Comparison of ENCODE assay signal across 8 mouse cellular contexts in genomic region chr12:70968141-70968790, GRCm38 (mm10). TPM values are rescaled to one million over a fixed set of nuclear protein-coding genes. Genes with fewer than 3 reads are reported as not detected.
A peak's percentile ranks its signal among the peaks of the same experiment; 100 is the strongest.
DNase-seq lines count a peak whose midpoint lies in the region; ATAC-seq and TF ChIP-seq lines count a peak whose summit lies in the region.

No protein-coding gene starts in this region.

- dilution Hi-C loops in CH12.LX (cut with MboI; ENCODE audit: extremely low pct_ligation_motif_present, extremely low pct_unique_long_range_greater_than_20kb, low sequenced_read_pairs), result no loop called here

- peak; percentile 3; the same call in 1 of the 2 replicates for TF ChIP-seq RAD21 in CH12.LX (IDR thresholded peaks at IDR 0.05; ENCODE audit: low read depth, low read length)

- no peaks in the 10 kb centered on the region for H3K79me2 ChIP-seq in CH12.LX (replicated peaks; ENCODE audit: control insufficient read depth, extremely low read depth, insufficient read depth, poor library complexity, severe bottlenecking)

- H3K27ac ChIP-seq in CH12.LX (ENCODE audit: insufficient read depth, low read depth), result peak overlapping the region; percentile 66
- H3K27ac ChIP-seq in forebrain, embryonic 12.5 days, result peak overlapping the region; percentile 92
- H3K27ac ChIP-seq in heart, postnatal 0 days (ENCODE audit: low read depth), result peak overlapping the region; percentile 99
- H3K27ac ChIP-seq in liver, embryonic 16.5 days (ENCODE audit: low read length), result peak overlapping the region; percentile 93
- H3K27ac ChIP-seq in neural tube, embryonic 13.5 days (replicated peaks), result peak overlapping the region; percentile 90
- peak overlapping the region; percentile 73 for H3K27ac ChIP-seq in testis, adult 2 months (ENCODE audit: control insufficient read depth, insufficient read depth, low read depth, low read length)

- ATAC-seq in forebrain, embryonic 12.5 days (ENCODE audit: low FRiP score), result peak; percentile 81
- ATAC-seq in heart, postnatal 0 days (ENCODE audit: insufficient read depth, low read depth), result peak; percentile 86
- ATAC-seq in liver, embryonic 16.5 days (ENCODE audit: low read depth), result peak; percentile 89
- ATAC-seq in neural tube, embryonic 13.5 days (ENCODE audit: low read depth), result peak; percentile 87

- TF ChIP-seq POLR2A in CH12.LX (IDR thresholded peaks at IDR 0.05; ENCODE audit: low read depth, low read length), result peak; percentile 66
- peak; percentile 51; the same call in 1 of the 2 replicates for TF ChIP-seq POLR2A in testis, adult 2 months (IDR thresholded peaks at IDR 0.05; ENCODE audit: control insufficient read depth, low read depth, low read length)

- H3K27me3 ChIP-seq in CH12.LX (replicated peaks), result no peaks in the 10 kb centered on the region
- H3K27me3 ChIP-seq in forebrain, embryonic 12.5 days, result no peaks in the 10 kb centered on the region
- no peaks in the 10 kb centered on the region for H3K27me3 ChIP-seq in heart, postnatal 0 days (ENCODE audit: control insufficient read depth, insufficient read depth, low read length)
- H3K27me3 ChIP-seq in liver, embryonic 16.5 days (ENCODE audit: control insufficient read depth, insufficient read depth, low read depth, low read length), result no peaks in the 10 kb centered on the region
- no peaks in the 10 kb centered on the region for H3K27me3 ChIP-seq in neural tube, embryonic 13.5 days
- H3K27me3 ChIP-seq in testis, adult 2 months (ENCODE audit: control insufficient read depth, insufficient read depth, low read length), result no peaks in the 10 kb centered on the region

- peaks cover 5 to 11% of the 10 kb centered on the region in 2 experiments for H3K36me3 ChIP-seq in CH12.LX (replicated peaks in 1 of 2; ENCODE audit: control insufficient read depth in 1 of 2, insufficient read depth in 1 of 2, low read length in 1 of 2)
- H3K36me3 ChIP-seq in forebrain, embryonic 12.5 days (replicated peaks), result peaks cover 7% of the 10 kb centered on the region
- peaks cover 9% of the 10 kb centered on the region; the same call in 1 of the 2 replicates for H3K36me3 ChIP-seq in heart, postnatal 0 days (replicated peaks; ENCODE audit: control insufficient read depth, insufficient read depth, low read length)
- no peaks in the 10 kb centered on the region; the same call in 1 of the 2 replicates for H3K36me3 ChIP-seq in liver, embryonic 16.5 days (ENCODE audit: control insufficient read depth, insufficient read depth)
- H3K36me3 ChIP-seq in neural tube, embryonic 13.5 days, result peaks cover 16% of the 10 kb centered on the region
- no peaks in the 10 kb centered on the region for H3K36me3 ChIP-seq in testis, adult 2 months (ENCODE audit: control insufficient read depth, insufficient read depth, low read length)

- in situ Hi-C loops in CH12.LX (cut with MboI; ENCODE audit: low pct_ligation_motif_present, low pct_unique_long_range_greater_than_20kb, low sequenced_read_pairs), result no loop called here

- no peak for TF ChIP-seq EP300 in CH12.LX (IDR thresholded peaks at IDR 0.05; ENCODE audit: low read length)
- peak; percentile 9; the same call in 1 of the 2 replicates for TF ChIP-seq EP300 in heart, postnatal 0 days (IDR thresholded peaks at IDR 0.05; ENCODE audit: low read depth)

- H3K4me3 ChIP-seq in CH12.LX (replicated peaks in 1 of 3; ENCODE audit: low read depth in 2 of 3, low read length in 2 of 3, poor library complexity in 1 of 3), result peak overlapping the region; percentile 57 to 88 (median 77)
- H3K4me3 ChIP-seq in forebrain, embryonic 12.5 days (replicated peaks), result peak overlapping the region; percentile 61
- peak overlapping the region; percentile 85 for H3K4me3 ChIP-seq in heart, postnatal 0 days (ENCODE audit: low read depth, low read length)
- peak overlapping the region; percentile 75 for H3K4me3 ChIP-seq in liver, embryonic 16.5 days (ENCODE audit: low read depth, low read length)
- H3K4me3 ChIP-seq in neural tube, embryonic 13.5 days, result peak overlapping the region; percentile 61
- peak overlapping the region; percentile 79 for H3K4me3 ChIP-seq in testis, adult 2 months (ENCODE audit: control insufficient read depth, low read depth, low read length)

- peak in 1 of 2 experiments; percentile 56; a peak in 2 of 4 replicates for TF ChIP-seq CTCF in CH12.LX (conservative IDR thresholded peaks at IDR 0.05 in 1 of 2, IDR thresholded peaks at IDR 0.05 in 1 of 2; ENCODE audit: low read depth in 2 of 2, low read length in 2 of 2)
- peak; percentile 40 for TF ChIP-seq CTCF in heart, postnatal 0 days (IDR thresholded peaks at IDR 0.05; ENCODE audit: low read depth)
- peak; percentile 21; the same call in 1 of the 2 replicates for TF ChIP-seq CTCF in testis, adult 2 months (IDR thresholded peaks at IDR 0.05; ENCODE audit: control insufficient read depth, insufficient read depth, insufficient replicate concordance, low read depth, low read length)

- peak overlapping the region; percentile 88 for H3K4me2 ChIP-seq in CH12.LX (ENCODE audit: insufficient read depth, low read depth, poor library complexity, severe bottlenecking)
- H3K4me2 ChIP-seq in forebrain, embryonic 12.5 days, result peak overlapping the region; percentile 59
- peak overlapping the region; percentile 65 for H3K4me2 ChIP-seq in heart, postnatal 0 days (ENCODE audit: low read depth, low read length)
- H3K4me2 ChIP-seq in liver, embryonic 16.5 days (ENCODE audit: low read depth, low read length), result peak overlapping the region; percentile 73
- peak overlapping the region; percentile 56 for H3K4me2 ChIP-seq in neural tube, embryonic 13.5 days

- DNase-seq in CH12.LX (ENCODE audit: extremely low read depth), result peak; percentile 74
- peak; percentile 80 for DNase-seq in c-Kit-positive CD71-positive TER-119-negative erythroid progenitor cells, embryonic 14.5 days (ENCODE audit: low read depth)
- DNase-seq in heart, postnatal 0 days (ENCODE audit: low spot score), result peak; percentile 83
- peak; percentile 67 for DNase-seq in large intestine, adult 2 months (ENCODE audit: low read depth, low spot score)

- under 1% methylated on average over 35 of the region's 35 CpGs for WGBS in forebrain, embryonic 12.5 days
- under 1% methylated on average over 35 of the region's 35 CpGs for WGBS in heart, postnatal 0 days
- under 1% methylated on average over 35 of the region's 35 CpGs for WGBS in large intestine, adult 2 months
- WGBS in liver, embryonic 16.5 days (ENCODE audit: insufficient replicate concordance), result under 1% methylated on average over 35 of the region's 35 CpGs
- WGBS in neural tube, embryonic 13.5 days, result under 1% methylated on average over 35 of the region's 35 CpGs

- H3K9ac ChIP-seq in CH12.LX (ENCODE audit: insufficient read depth, low read depth), result peak overlapping the region; percentile 88
- H3K9ac ChIP-seq in forebrain, embryonic 12.5 days, result peak overlapping the region; percentile 71
- H3K9ac ChIP-seq in heart, postnatal 0 days (replicated peaks; ENCODE audit: low read depth, low read length), result peak overlapping the region; percentile 90
- H3K9ac ChIP-seq in liver, embryonic 16.5 days (ENCODE audit: low read depth, low read length), result peak overlapping the region; percentile 81
- peak overlapping the region; percentile 80 for H3K9ac ChIP-seq in neural tube, embryonic 13.5 days

- peaks cover 0 to 5% of the 10 kb centered on the region in 2 experiments; a peak in 2 of 4 replicates for H3K4me1 ChIP-seq in CH12.LX (ENCODE audit: control insufficient read depth in 1 of 2, insufficient read depth in 2 of 2)
- peaks cover 7% of the 10 kb centered on the region; the same call in 1 of the 2 replicates for H3K4me1 ChIP-seq in forebrain, embryonic 12.5 days
- no peaks in the 10 kb centered on the region for H3K4me1 ChIP-seq in heart, postnatal 0 days (ENCODE audit: control insufficient read depth, insufficient read depth)
- H3K4me1 ChIP-seq in liver, embryonic 16.5 days (ENCODE audit: control insufficient read depth, low read depth, low read length), result peaks cover 7% of the 10 kb centered on the region
- peaks cover 7% of the 10 kb centered on the region for H3K4me1 ChIP-seq in neural tube, embryonic 13.5 days (replicated peaks)
- peaks cover 10% of the 10 kb centered on the region for H3K4me1 ChIP-seq in testis, adult 2 months (ENCODE audit: control insufficient read depth, insufficient read depth, low read length)

- no peaks in the 10 kb centered on the region for H3K9me3 ChIP-seq in CH12.LX (replicated peaks; ENCODE audit: low read length)
- no peaks in the 10 kb centered on the region for H3K9me3 ChIP-seq in forebrain, embryonic 12.5 days
- H3K9me3 ChIP-seq in heart, postnatal 0 days (replicated peaks; ENCODE audit: control insufficient read depth, low read length), result no peaks in the 10 kb centered on the region
- no peaks in the 10 kb centered on the region for H3K9me3 ChIP-seq in liver, embryonic 16.5 days (replicated peaks; ENCODE audit: control insufficient read depth, low read length)
- H3K9me3 ChIP-seq in neural tube, embryonic 13.5 days, result no peaks in the 10 kb centered on the region

RNA-seq across cellular contexts. Expression of gene Psma3, which starts 6.2 kb away (rescaled TPM):
- total RNA-seq in CH12.LX (2012; rRNA removed) (271 and 341 TPM in 2 replicates), CH12.LX (2014; rRNA removed) (538 and 617 TPM in 2 replicates)
- 355 and 362 TPM in 2 replicates for polyA plus RNA-seq in CH12.LX (2012; ENCODE audit: insufficient read length, low read depth)
- 547 and 562 TPM in 2 replicates for polyA plus RNA-seq in forebrain, embryonic 12.5 days (2016; fragmentation: Nextera tagmentation; extraction: Ambion mirVana)
- 94.8 and 128 TPM in 2 replicates for total RNA-seq in heart, postnatal 0 days (2014; rRNA removed; ENCODE audit: low replicate concordance)
- polyA plus RNA-seq in heart, postnatal 0 days (2015; fragmentation: Nextera tagmentation; extraction: Ambion mirVana), result 487 and 507 TPM in 2 replicates
- polyA plus RNA-seq in large intestine, adult 2 months (2012; rRNA removed), result 25.2 and 28.2 TPM in 2 replicates
- 294 and 323 TPM in 2 replicates for polyA plus RNA-seq in liver, embryonic 16.5 days (2015; fragmentation: Nextera tagmentation; extraction: Ambion mirVana)
- polyA plus RNA-seq in neural tube, embryonic 13.5 days (2015; fragmentation: Nextera tagmentation; extraction: Ambion mirVana), result 626 and 642 TPM in 2 replicates
- 28.0 and 42.4 TPM in 2 replicates for polyA plus RNA-seq in testis, adult 2 months (2012; rRNA removed)

RNA-seq across cellular contexts. Expression of gene Actr10, which starts 30.6 kb away (rescaled TPM):
- total RNA-seq in CH12.LX (2012; rRNA removed) (60.2 and 66.0 TPM in 2 replicates), CH12.LX (2014; rRNA removed) (133 and 135 TPM in 2 replicates)
- polyA plus RNA-seq in CH12.LX (2012; ENCODE audit: insufficient read length, low read depth), result 154 and 168 TPM in 2 replicates
- 248 and 252 TPM in 2 replicates for polyA plus RNA-seq in forebrain, embryonic 12.5 days (2016; fragmentation: Nextera tagmentation; extraction: Ambion mirVana)
- total RNA-seq in heart, postnatal 0 days (2014; rRNA removed; ENCODE audit: low replicate concordance), result 81.4 and 119 TPM in 2 replicates
- polyA plus RNA-seq in heart, postnatal 0 days (2015; fragmentation: Nextera tagmentation; extraction: Ambion mirVana), result 232 and 239 TPM in 2 replicates
- 28.1 and 32.0 TPM in 2 replicates for polyA plus RNA-seq in large intestine, adult 2 months (2012; rRNA removed)
- 98.8 and 107 TPM in 2 replicates for polyA plus RNA-seq in liver, embryonic 16.5 days (2015; fragmentation: Nextera tagmentation; extraction: Ambion mirVana)
- polyA plus RNA-seq in neural tube, embryonic 13.5 days (2015; fragmentation: Nextera tagmentation; extraction: Ambion mirVana), result 214 and 256 TPM in 2 replicates
- polyA plus RNA-seq in testis, adult 2 months (2012; rRNA removed), result 212 and 286 TPM in 2 replicates

RNA-seq across cellular contexts. Expression of gene Arid4a, which starts 47.5 kb away (rescaled TPM):
- 9.7 and 10.7 TPM in 2 replicates for total RNA-seq in CH12.LX (2012; rRNA removed)
- 8.0 and 8.8 TPM in 2 replicates for total RNA-seq in CH12.LX (2014; rRNA removed)
- polyA plus RNA-seq in CH12.LX (2012; ENCODE audit: insufficient read length, low read depth), result 20.8 and 22.4 TPM in 2 replicates
- 41.1 and 41.5 TPM in 2 replicates for polyA plus RNA-seq in forebrain, embryonic 12.5 days (2016; fragmentation: Nextera tagmentation; extraction: Ambion mirVana)
- total RNA-seq in heart, postnatal 0 days (2014; rRNA removed; ENCODE audit: low replicate concordance), result 3.2 and 6.9 TPM in 2 replicates
- polyA plus RNA-seq in heart, postnatal 0 days (2015; fragmentation: Nextera tagmentation; extraction: Ambion mirVana), result 18.1 and 21.4 TPM in 2 replicates
- polyA plus RNA-seq in large intestine, adult 2 months (2012; rRNA removed), result 2.0 and 2.7 TPM in 2 replicates
- polyA plus RNA-seq in liver, embryonic 16.5 days (2015; fragmentation: Nextera tagmentation; extraction: Ambion mirVana), result 21.3 and 22.2 TPM in 2 replicates
- 44.2 and 45.8 TPM in 2 replicates for polyA plus RNA-seq in neural tube, embryonic 13.5 days (2015; fragmentation: Nextera tagmentation; extraction: Ambion mirVana)
- polyA plus RNA-seq in testis, adult 2 months (2012; rRNA removed), result 2.9 and 3.5 TPM in 2 replicates

Comparison
In these comparisons a context has a peak if more than half of its experiments do, and no peak if none do; other contexts are left out.
1. Peak in every context shown above with its lines: DNase-seq, ATAC-seq, H3K4me3 ChIP-seq and H3K27ac ChIP-seq.